Mouse (Mus musculus) testis, adult 2 months (tissue): ENCODE measurements around the gene Cbll1. TPM values are rescaled to one million over a fixed set of nuclear protein-coding genes. Genes with fewer than 3 reads are reported as not detected.

Experiments
- H3K27ac ChIP-seq: fragments of 200-500 bp; 2 replicates; pipeline ENCODE4 v1.5.1; 2012; ENCODE audit warnings: low read depth, low read length; ENCODE audit not compliant: control insufficient read depth, insufficient read depth
- H3K27me3 ChIP-seq: fragments of 200-500 bp; 2 replicates; pipeline ENCODE4 v1.6.1; 2012; ENCODE audit warnings: mild to moderate bottlenecking, low read length, moderate library complexity; ENCODE audit not compliant: control insufficient read depth, insufficient read depth
- H3K36me3 ChIP-seq: fragments of 200-500 bp; 2 replicates; pipeline ENCODE4 v1.6.1; 2012; ENCODE audit warnings: mild to moderate bottlenecking, low read length; ENCODE audit not compliant: control insufficient read depth, insufficient read depth
- H3K4me1 ChIP-seq: fragments of 200-500 bp; 2 replicates; pipeline ENCODE4 v1.6.1; 2012; ENCODE audit warnings: low read length; ENCODE audit not compliant: control insufficient read depth, insufficient read depth
- H3K4me3 ChIP-seq: fragments of 200-500 bp; 2 replicates; pipeline ENCODE4 v1.5.1; 2012; ENCODE audit warnings: low read depth, mild to moderate bottlenecking, low read length, moderate library complexity, mixed read lengths; ENCODE audit not compliant: control insufficient read depth
- CTCF ChIP-seq: fragments of 200-500 bp; IDR thresholded peaks from 2 replicates; pipeline ENCODE4 v1.5.1; 2012; ENCODE audit warnings: low read depth, mild to moderate bottlenecking, inconsistent platforms, low read length, moderate library complexity; ENCODE audit not compliant: control insufficient read depth, insufficient read depth, insufficient replicate concordance
- POLR2A ChIP-seq: fragments of 200-500 bp; IDR thresholded peaks from 2 replicates; pipeline ENCODE4 v1.6.1; 2012; ENCODE audit warnings: low read depth, mild to moderate bottlenecking, inconsistent platforms, low read length, moderate library complexity; ENCODE audit not compliant: control insufficient read depth
- polyA plus RNA-seq: library from polyadenylated mRNA; depleted of rRNA; stranded (reverse); fragments of >200 nt; gene quantifications from 2 replicates; pipeline ENCODE4 v1.2.3, GENCODE M21; 2012

Gene Cbll1
- polyA plus RNA-seq, 1 experiment, result 19.2 TPM

DNA sequence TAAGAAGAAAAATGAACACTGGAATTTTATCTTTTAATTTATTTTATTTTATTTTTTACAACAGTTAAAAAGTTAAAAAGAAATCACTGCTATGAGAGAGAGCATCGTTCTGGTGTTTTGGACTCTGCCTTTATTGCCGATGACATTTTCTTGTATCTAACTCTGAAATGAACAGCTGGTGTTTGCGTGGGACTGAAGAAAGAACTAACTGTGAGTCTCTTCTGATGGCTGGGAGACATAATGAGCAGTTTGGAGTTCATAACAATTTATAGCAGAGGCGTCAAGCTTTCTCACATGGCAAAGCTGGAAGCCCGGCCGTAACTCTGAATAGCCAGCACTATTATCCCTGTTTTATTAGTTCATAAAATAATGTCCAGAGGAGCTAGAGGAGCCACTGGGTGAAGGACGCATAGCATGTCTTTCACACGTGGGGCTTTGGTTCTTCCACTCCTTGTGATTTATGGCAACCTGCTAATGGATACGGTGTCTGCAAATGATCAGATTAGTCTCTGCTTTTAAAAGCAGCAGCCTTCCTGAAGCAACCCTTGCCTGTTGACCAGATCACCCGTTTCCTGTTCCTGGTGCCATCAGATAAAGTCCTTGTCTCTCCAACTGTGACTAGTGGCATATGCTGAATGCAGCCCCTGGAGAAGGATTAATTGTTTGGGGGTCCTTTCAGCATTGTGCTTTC is 33.9 kb upstream of the Cbll1 start:
- TF ChIP-seq CTCF (no peak), POLR2A (no peak)
- H3K4me1 ChIP-seq, result peaks cover 2% of the 10 kb centered on the region; the same call in 1 of the 2 replicates
- H3K27me3 ChIP-seq, result no peaks in the 10 kb centered on the region
- no peak overlapping the region for H3K4me3 ChIP-seq
- no peak overlapping the region for H3K27ac ChIP-seq
- no peaks in the 10 kb centered on the region for H3K36me3 ChIP-seq

DNA sequence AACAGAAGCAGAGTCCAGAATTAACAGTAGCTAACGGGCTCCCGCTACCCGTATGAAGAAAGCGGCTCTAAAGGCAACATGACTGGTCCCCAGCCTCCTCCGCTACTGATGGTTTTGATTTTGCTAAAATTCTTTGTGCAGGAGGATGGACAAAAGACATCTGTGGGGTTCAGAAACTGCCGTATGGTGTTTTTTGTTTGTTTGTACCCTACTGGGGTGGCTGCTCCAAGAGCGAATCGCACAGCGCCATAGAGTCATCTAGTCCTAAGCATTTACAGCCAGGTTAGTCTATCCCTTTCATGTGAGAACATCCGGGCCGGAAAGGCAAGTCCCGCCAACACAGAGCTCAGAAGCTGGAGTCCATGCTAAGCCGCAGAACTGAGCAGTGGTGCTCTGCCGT is 32.6 kb upstream of the Cbll1 start:
- Histone ChIP-seq H3K27me3 (no peaks in the 10 kb centered on the region), H3K36me3 (no peaks in the 10 kb centered on the region), H3K27ac (no peak overlapping the region), H3K4me3 (no peak overlapping the region), H3K4me1 (peaks cover 2% of the 10 kb centered on the region; the same call in 1 of the 2 replicates)
- TF ChIP-seq POLR2A (no peak), CTCF (no peak)

DNA sequence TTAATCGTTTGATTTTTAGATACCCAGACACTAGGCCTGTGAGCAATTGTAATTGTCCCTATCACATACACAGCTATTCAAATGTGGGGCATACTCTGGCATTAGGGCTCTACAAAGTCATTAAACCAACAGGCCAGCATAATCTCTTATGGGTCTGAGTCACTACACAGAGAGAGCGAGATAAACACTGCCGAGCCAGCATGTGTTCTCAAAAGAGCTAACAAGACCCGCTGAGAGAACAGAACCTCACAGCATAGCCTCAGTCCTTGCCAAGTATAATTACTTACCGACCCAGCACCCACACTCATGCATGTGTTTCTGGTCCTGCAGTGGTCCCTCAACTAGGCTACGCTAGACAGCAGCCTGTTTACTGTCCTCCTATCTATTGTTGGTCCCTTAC is 28.0 kb upstream of the Cbll1 start:
- no peaks in the 10 kb centered on the region for H3K27me3 ChIP-seq
- H3K4me1 ChIP-seq, result peaks cover 2% of the 10 kb centered on the region; the same call in 1 of the 2 replicates
- no peak overlapping the region for H3K27ac ChIP-seq
- no peak for TF ChIP-seq CTCF
- TF ChIP-seq POLR2A, result no peak
- H3K4me3 ChIP-seq, result no peak overlapping the region
- no peaks in the 10 kb centered on the region for H3K36me3 ChIP-seq

DNA sequence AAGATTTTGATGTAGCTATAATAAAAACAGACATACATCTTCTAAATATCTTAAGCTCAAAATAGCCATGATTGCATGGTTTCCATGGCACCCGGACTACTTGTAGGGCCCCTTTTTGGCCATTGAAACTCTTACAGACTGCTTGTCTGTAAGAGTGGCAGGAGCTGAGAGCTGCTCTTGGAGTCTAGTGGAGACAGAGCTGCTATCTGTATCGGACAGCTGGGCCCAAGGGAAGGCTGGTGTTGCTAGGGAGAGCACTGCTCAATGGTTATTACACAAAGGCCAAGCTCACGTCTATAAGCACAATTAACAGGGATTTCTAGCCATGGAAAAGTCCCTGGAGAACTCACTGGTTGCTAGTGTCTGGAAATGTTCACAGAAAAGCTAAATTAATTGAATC is 22.0 kb upstream of the Cbll1 start:
- Histone ChIP-seq H3K4me1 (no peaks in the 10 kb centered on the region), H3K27me3 (no peaks in the 10 kb centered on the region), H3K27ac (no peak overlapping the region), H3K4me3 (no peak overlapping the region), H3K36me3 (no peaks in the 10 kb centered on the region)
- TF ChIP-seq POLR2A (no peak), CTCF (no peak)

DNA sequence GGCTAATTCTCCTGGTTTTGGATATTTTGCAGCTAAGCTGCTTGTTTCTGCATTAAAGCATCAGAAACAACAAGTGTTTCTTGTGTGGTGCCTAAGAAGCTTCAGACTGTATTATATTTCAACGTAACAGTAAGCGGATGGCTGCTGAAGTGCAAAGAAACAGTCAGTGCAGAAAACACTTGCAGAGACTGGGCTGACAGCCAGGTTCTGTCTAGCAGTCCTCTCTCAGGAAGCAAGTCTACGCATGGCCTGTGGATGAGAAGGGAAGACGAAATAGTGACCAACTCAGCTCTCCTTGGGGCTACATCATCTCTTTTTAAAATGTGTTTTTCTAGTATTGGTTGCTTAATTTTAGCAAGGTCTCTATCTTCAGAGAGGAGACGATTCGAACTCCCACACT is 20.7 kb upstream of the Cbll1 start:
- no peak for TF ChIP-seq CTCF
- TF ChIP-seq POLR2A, result no peak
- Histone ChIP-seq H3K36me3 (no peaks in the 10 kb centered on the region), H3K27ac (no peak overlapping the region), H3K4me1 (no peaks in the 10 kb centered on the region), H3K27me3 (no peaks in the 10 kb centered on the region), H3K4me3 (no peak overlapping the region)

DNA sequence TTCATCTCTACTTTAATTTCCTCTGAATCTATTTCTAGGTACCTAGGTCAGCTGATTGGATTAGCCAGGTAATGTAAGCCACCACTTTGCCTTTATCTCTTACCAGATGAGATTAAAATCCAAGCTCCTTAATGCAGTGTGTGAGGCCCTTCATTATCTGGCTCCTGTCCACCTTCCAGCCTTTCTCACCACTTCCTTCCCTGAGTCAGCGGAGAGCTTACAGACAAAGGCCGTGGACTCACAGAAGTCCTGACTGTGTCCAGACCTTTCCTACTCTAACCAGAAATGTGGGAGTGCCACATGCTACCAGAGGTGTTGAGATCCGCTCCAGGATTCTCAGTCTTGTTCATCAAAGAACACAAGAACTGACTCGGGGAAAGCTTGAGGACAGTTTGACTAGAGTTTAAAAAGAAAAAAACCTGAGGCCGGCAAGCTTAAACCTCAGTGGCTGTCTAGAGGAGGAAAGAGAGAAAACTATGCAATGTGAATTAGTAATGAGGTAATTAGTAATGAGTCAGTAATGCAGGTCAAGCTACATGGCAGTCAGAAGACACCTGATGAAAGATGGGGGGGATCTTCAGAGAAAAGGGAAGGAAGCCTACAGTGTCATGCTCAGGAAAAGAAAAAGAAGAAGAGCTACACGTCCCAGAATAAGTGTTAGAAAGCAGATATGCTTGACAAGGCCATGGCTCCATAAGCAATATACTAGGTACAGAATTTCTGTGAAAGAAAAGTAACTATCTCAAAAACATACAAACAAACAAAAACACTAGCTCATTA is 14.5 kb upstream of the Cbll1 start:
- Histone ChIP-seq H3K4me1 (no peaks in the 10 kb centered on the region), H3K27me3 (no peaks in the 10 kb centered on the region), H3K27ac (no peak overlapping the region), H3K4me3 (no peak overlapping the region), H3K36me3 (no peaks in the 10 kb centered on the region)
- no peak for TF ChIP-seq POLR2A
- no peak for TF ChIP-seq CTCF

DNA sequence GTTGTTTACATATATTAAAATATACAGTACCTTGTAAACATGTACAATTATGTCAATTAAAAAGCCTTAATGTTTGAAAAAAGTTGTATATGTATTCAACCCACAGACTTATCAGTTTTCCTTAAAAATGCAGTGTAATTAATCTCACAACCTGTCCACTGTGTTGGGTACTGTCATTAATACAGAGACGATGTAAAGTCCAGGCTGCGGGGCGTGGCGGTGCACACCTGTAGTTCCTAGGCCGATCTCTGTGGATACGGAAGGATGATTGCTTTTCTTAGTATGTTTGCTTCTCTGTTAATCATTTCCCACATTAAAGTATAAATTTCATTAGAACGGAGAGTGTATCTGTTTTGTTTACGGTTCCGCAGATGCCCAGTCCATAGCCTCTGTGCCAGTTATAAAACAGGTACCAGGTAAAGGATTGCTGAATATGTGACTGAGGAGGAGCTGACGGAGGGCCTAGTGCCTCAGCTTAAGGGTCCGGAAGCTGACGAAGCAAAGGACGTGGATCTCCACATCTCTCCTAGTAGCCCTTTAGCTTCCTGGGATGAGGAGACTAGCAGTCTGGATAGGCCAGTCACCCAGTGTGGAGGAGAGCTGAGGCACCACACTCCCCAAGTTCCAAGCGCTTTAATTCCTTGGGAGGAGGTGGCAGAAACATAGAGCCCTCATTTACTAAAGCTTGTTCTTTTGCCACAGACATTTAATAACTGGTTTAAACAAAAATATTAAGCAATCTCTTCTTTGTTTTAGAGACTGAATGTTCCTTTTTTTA is 13.4 kb upstream of the Cbll1 start:
- H3K36me3 ChIP-seq, result no peaks in the 10 kb centered on the region
- H3K27me3 ChIP-seq, result no peaks in the 10 kb centered on the region
- TF ChIP-seq POLR2A (no peak), CTCF (no peak)
- H3K27ac ChIP-seq, result no peak overlapping the region
- no peak overlapping the region for H3K4me3 ChIP-seq
- H3K4me1 ChIP-seq, result no peaks in the 10 kb centered on the region
